9 mouse cellular contexts compared by ENCODE assay signal in genomic region chr7:142850681-142851080, GRCm38 (mm10).
DNase-seq lines count a peak whose midpoint lies in the region; ATAC-seq and TF ChIP-seq lines count a peak whose summit lies in the region.
"Had no signal": no experiment of that assay in that cellular context is flagged by ENCODE, and none has a peak within 500 bp of the region (broad histone marks: within the 10 kb centered on the region; RNA-seq: fewer than 3 reads in every experiment).

No protein-coding gene starts in this region.

- no peak for TF ChIP-seq POLR2A in spleen, adult 2 months (IDR thresholded peaks at IDR 0.05; ENCODE audit: low read depth, low read length)

- 16% methylated on average over 6 of the region's 6 CpGs for WGBS in spleen, adult 2 months
- 13% methylated on average over 6 of the region's 6 CpGs for WGBS in liver, embryonic 14.5 days (ENCODE audit: insufficient replicate concordance)

- H3K4me2 ChIP-seq in liver, embryonic 14.5 days (ENCODE audit: low read depth): no peak overlapping the region
- H3K4me2 ChIP-seq: limb, embryonic 15.5 days had no signal

- no peak overlapping the region for H3K9ac ChIP-seq in liver, embryonic 14.5 days (replicated peaks)
- H3K9ac ChIP-seq: limb, embryonic 15.5 days had no signal

- no peaks in the 10 kb centered on the region for H3K27me3 ChIP-seq in spleen, adult 2 months (ENCODE audit: control insufficient read depth, insufficient read depth, low read length)
- H3K27me3 ChIP-seq in liver, embryonic 14.5 days (ENCODE audit: control insufficient read depth, insufficient read depth, low read length): no peaks in the 10 kb centered on the region
- H3K27me3 ChIP-seq: limb, embryonic 15.5 days had no signal

- H3K9me3 ChIP-seq in liver, embryonic 14.5 days (ENCODE audit: control insufficient read depth, low read length): no peaks in the 10 kb centered on the region
- H3K9me3 ChIP-seq: limb, embryonic 15.5 days had no signal

- no peaks in the 10 kb centered on the region for H3K36me3 ChIP-seq in spleen, adult 2 months (ENCODE audit: control insufficient read depth, insufficient read depth, low read length)
- H3K36me3 ChIP-seq in liver, embryonic 14.5 days (replicated peaks; ENCODE audit: control insufficient read depth, insufficient read depth, low read depth): no peaks in the 10 kb centered on the region
- H3K36me3 ChIP-seq: limb, embryonic 15.5 days had no signal

- H3K4me3 ChIP-seq in spleen, adult 2 months (ENCODE audit: extremely low read depth, insufficient read depth, insufficient read length): no peak overlapping the region
- H3K4me3 ChIP-seq in liver, embryonic 14.5 days (ENCODE audit: insufficient read depth in 1 of 2, low read depth in 2 of 2, low read length in 2 of 2): no peak overlapping the region
- H3K4me3 ChIP-seq: limb, embryonic 15.5 days had no signal

- ATAC-seq in liver, embryonic 14.5 days (ENCODE audit: insufficient read depth): no peak

- DNase-seq in gastrocnemius, adult 18-20 months (ENCODE audit: low spot score): peak; percentile 4
- DNase-seq in gastrocnemius, adult 8-10 months (ENCODE audit: low spot score in 2 of 2): no peak
- peak in 1 of 2 experiments; percentile 3 for DNase-seq in spleen, adult 2 months (ENCODE audit: low read depth in 1 of 2, low spot score in 2 of 2)
- no peak for DNase-seq in spleen, postnatal 4 days (ENCODE audit: low spot score in 2 of 2)
- peak; percentile 23 to 31 for DNase-seq in cerebellum, postnatal 14 days
- peak; percentile 8 to 37 for DNase-seq in kidney, adult 8-10 months
- peak in 2 of 3 experiments; percentile 4 to 11 for DNase-seq in liver, embryonic 14.5 days (ENCODE audit: low read depth in 3 of 3, low spot score in 3 of 3)
- DNase-seq in thymus, postnatal 14 days: peak; percentile 29

- no peak overlapping the region for H3K27ac ChIP-seq in spleen, adult 2 months (ENCODE audit: insufficient read depth, low read length)
- no peak overlapping the region for H3K27ac ChIP-seq in liver, embryonic 14.5 days
- H3K27ac ChIP-seq: limb, embryonic 15.5 days had no signal

- no peaks in the 10 kb centered on the region for H3K4me1 ChIP-seq in spleen, adult 2 months (ENCODE audit: control insufficient read depth, insufficient read depth, insufficient read length)
- H3K4me1 ChIP-seq in liver, embryonic 14.5 days (replicated peaks; ENCODE audit: control insufficient read depth in 2 of 2, insufficient read depth in 2 of 2, low read length in 1 of 2): no peaks in the 10 kb centered on the region
- H3K4me1 ChIP-seq: limb, embryonic 15.5 days had no signal

- TF ChIP-seq CTCF in spleen, adult 2 months (IDR thresholded peaks at IDR 0.05; ENCODE audit: extremely low read depth, insufficient read depth, insufficient read length, insufficient replicate concordance): peak; percentile 28; the same call in 1 of the 2 replicates
- TF ChIP-seq CTCF in liver, embryonic 14.5 days (IDR thresholded peaks at IDR 0.05; ENCODE audit: low read depth): peak; percentile 64

- no peak for TF ChIP-seq EP300 in liver, embryonic 14.5 days (IDR thresholded peaks at IDR 0.05; ENCODE audit: low read depth)

Comparison
In these comparisons a context has a peak if more than half of its experiments do, and no peak if none do; other contexts are left out.
1. DNase-seq: peak in gastrocnemius, adult 18-20 months (single experiment), cerebellum, postnatal 14 days (2 of 2), kidney, adult 8-10 months (2 of 2), liver, embryonic 14.5 days (2 of 3) and thymus, postnatal 14 days (single experiment); none in gastrocnemius, adult 8-10 months (0 of 2) and spleen, postnatal 4 days (0 of 2).